Mouse (Mus musculus) ovary, postnatal 10 days (tissue): Measurements from ENCODE around the gene Camta1.
A peak's percentile ranks its signal among the peaks of the same experiment; 100 is the strongest.

Experiments used
- DNase-seq: peaks from one replicate; pipeline ENCODE4 v3.0.0; 2022; ENCODE audit warnings: low spot score

The Camta1 gene

DNA sequence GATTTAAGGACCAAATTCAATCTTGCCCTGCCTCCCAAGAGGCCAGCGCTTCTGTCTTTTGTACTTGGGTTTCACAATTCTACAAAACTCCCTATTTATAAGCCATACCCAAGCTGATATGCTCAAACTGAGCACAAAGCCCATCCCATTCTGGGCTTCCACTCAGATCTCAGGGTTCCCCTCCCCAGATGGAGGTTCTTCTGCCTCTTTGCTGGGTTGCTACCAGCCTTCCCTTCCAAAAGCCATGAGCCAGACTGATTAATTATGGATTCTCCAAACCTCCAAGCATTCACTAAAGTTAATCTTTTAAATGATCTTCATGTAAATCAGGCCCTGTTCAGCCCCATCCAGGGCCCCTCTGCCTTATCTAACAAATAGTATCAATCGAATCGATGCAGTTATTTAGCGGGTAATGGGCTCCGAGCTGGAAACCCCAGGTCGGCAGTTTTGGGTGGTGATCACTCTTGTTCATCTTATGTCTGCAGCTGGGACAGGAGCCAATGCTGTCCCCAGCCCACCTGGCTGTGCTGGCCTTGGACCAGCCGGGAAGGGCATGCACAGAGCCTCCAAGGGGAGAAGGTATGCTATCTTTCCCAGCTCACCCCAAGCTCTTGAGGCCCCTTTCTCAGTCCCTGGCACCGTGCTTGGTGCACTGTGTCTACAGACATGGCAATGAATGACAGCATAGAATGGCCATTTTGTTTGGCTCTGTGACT is 534.5 kb downstream of the Camta1 start:
- DNase-seq = no peak

DNA sequence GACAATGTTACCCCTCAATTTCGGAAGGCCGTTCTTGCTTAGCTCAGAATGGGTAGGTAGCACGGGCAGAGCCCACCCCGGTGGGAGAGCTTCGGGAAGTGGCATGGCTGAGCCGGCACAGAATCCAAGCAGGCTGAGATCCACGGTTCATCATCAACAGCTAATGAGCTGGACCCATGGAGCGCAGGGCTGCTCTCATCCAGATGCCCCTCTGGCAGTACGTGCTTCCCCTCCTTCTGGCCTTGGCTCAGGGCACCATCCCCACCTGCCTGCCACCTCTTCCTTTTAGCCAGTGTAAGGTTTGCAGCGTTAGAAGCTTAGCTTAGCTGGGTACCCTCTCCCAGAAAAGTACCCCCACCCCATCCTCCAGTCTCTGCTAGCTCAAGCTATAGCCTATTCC is 545.2 kb downstream of the Camta1 start:
- DNase-seq = no peak

DNA sequence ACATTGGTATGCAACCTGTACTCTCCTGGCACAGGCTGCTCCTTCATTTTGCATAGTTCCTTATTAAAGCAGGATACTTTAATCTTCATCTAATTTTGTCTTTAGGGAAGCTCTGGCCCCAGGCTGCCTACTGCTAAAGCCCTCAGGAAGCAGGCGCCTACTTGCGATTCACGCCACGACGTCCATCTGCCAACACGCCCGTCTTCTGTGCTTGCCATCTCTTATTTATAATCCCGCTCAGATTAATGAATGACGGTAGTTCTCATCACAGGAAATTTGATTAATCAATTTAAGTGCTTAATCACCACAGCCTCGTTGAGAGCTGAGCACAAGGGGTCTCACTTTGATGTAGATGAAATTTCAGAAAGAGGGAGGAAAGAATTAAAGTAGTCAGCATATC is 546.0 kb downstream of the Camta1 start:
- DNase-seq = no peak

DNA sequence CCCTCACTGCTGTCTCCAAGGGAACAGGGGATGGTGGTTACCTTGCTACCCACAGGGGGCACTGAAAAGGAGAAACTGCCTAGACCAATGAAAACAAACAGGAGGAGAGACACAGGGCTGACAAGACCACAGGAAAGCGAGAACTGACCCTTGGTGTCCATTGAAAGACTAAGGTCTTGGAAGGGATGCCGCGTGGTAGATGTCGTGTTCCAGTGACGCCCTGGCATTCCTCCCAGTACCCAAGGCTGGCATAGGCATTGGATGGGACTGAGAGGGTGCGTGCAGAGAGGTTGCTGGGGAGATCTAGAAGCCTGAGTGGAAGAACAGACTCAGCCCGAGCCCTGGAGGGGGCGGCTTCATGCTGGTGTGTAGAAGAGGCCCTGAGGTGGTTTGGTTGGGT is 550.9 kb downstream of the Camta1 start:
- no peak for DNase-seq

DNA sequence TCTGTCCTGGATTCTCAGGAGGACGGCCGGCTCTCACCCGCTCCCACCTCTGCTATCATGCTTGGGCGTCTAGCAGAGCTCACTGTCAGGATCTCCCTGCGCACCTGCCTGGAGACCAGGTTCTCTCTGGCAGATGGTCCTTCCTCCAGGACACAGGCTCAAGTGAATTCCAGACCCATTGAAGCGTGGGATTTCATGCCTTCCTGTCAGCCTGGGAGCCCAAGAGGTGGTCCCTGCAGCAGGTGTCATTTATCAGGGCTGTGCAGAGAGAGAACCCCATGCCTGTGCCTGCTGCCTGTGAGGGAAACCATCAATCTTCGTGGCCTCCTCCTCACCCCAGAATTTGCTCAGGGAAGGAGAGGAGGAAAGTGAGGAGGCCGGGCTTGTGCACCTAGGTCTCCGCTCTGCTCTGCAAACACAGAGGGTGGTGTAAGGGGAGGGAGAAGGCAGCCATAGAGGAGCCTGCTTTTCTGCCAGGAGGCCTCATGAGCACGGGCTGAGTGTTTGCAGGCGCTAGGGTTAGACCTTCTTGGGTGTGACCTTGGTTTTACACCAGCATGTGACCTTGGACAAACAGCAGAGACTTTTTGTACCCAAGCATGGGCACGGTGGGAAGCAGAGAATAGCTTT is 551.5 kb downstream of the Camta1 start:
- DNase-seq = no peak

DNA sequence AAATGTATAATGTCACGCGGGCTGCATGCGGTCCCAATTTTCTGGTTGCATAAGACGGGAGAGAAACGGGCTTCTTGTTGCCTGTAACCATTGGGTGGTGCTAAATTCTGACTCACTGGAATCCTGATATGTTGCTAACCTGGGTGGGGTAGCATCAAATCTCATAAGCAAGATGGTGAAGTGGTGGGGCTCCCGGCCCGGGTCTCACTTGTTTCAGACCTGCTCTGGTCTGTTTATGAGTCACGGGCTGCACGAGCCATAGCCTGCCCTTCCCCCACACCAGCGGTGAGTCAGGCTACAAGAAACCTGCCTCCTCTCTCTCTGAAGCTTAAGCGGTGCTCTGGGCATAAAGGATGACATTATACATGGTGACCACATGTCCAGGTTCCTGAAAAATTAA is 554.8 kb downstream of the Camta1 start:
- DNase-seq = no peak

DNA sequence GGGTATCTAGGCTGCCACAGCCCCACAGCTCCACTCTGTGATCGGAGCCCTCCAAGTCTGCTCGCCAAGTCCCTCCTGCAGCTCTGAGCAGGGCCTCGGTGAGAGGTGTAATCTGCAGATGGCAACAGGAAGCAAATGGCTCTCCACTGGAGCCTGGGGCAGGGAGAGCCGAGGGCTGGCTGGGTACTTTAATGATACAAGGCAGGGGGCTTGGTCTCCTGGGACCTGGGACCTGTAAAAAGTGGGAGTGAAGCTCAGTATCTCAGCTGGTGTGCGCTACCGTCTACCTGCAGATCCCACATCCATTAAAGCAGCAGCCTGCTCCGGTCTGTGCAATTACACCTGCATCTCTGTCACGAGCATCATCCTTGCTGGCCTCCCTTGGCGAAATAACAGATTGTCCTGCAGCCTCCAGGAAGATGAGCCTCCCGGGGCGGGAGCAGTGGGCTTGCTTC is 555.3 kb downstream of the Camta1 start:
- no peak for DNase-seq

DNA sequence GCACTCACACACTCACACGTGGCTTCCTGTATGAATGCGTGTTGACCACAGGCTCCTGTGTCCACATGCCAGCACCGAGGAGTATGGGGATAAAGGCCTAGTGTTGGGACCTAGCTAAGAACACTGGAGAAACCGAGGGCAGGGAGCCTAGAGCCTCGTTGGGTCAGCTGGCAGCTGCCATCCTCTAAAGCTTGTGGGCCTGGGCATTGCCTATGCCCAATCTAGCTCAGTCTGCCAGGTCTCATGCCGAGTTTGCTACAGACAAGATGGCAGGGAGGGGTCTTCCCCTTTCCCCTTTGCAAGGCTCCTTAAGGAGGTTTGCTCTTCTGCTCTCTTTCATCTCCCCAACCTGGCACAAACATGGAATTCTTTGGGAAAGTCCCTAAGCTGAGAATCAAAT is 555.9 kb downstream of the Camta1 start:
- no peak for DNase-seq

DNA sequence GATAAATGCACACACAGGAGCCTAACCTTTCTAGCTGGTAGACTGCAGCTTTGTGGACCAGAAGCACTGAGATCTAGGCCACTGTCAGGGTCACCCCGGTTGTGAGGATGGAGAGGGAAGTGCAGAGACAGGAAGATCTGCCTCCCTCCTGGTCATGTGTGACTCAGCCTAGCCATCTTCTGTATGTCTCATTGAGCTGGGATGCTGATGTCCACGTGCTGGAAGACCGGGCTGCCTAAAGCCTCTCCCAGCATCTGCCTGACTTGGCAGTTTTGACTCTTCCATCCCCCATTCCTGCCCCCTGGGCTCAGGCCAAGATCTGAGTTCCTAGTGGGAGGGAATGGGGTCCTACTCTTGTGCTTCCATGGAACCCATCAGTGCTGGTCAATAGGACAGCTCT is 557.7 kb downstream of the Camta1 start:
- DNase-seq = no peak

DNA sequence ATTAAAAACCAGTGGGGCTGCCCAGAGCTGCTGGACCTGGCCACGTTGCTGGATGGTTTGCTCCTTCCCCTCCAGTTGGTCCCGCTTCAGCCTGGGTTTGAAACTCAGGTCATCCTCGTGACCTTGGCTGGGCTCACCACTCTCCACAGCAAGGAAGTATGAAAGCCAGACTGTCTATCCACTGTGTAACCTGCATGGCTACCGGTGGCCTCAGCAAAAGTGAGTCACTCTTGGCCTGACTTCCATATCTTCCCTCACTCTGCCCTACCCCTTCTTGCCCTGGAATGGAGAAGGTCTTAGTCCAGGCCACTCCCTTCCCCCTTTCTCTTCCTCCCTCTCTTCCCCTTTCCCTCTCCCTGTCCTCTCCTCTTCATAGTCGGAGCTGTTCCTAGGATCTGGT is 558.2 kb downstream of the Camta1 start:
- no peak for DNase-seq

DNA sequence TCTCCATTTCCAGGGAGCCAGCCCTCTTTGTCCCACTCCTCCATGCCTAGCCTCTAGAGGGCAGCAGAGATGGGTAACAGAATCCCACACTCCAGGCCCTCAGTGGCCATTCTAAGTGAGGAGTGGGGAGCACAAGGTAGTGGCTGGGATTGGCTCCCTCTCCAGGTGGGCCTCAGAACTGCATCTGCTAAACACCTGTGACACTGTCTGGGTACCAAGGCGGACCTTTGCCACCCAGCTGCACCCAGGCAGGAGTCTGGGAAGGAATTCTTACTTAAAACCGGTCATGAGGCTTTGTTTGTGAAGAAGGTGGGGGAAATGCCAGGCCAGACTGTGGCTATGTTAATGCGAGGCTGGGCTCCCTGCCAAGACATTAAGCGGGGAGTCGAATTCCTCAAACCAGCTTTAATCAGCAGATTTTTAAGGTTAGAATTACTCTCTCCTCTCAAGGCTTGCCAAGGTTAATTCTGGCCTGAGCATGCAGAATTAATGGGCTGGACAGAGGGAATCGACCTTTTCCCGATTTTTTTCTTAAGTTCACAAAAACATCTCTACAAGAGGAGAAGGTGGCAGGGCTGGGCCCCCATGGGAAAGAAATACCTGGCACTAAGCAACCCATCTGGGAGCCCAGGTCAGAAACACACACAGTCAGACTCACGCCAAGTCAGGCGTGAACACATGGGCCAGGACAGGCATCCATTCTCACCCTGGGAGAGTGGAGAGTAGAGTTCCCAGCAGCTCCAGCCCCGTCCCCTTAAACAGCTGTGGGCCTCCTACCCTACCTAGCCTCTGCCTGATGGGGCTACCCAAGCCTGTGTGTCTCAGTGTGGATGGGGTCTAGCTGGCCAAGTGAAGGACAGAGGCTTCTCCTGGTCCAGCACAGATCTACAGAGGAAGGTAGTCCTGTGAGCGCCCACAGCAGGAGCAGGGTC is 559.2 kb downstream of the Camta1 start:
- peak; percentile 25 for DNase-seq

DNA sequence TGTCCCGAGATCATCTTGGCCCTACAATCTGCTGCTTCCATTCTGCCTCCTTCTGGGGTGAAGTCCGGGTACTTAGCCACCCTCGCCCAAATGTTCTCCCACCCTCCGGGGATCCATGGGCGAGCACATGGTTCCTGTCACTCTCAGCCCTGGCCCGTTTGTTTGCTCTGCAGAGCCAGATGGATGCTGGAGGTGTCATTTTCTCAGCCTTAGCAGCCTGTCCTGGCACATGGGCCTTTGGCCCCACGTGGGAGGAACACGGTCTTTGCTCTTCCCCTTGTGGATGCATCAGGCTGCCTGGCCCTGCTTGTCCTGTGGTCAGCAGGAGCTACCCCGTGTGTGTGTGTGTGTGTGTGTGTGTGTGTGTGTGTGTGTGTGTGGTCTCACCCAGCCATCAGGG is 560.3 kb downstream of the Camta1 start:
- no peak for DNase-seq

DNA sequence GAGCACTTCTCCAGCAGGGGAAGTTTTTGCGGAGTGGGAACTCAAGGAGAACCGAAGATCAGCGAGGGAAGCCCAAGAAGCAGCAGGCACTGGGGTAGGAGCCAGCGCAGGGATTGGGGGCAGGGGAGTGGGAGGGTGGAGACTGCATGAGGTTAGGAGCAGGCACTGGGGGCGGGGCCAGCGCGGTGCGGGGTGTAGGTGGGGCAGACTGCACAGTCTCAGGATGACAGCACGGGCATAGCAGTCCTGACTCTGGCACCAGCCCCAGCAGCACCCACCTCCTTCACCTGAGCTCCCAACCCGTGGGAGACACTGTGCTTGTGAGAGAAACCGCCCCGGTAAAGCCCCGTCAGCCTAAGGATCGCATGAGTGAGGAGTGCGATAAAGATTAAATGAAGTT is 561.0 kb downstream of the Camta1 start:
- no peak for DNase-seq

DNA sequence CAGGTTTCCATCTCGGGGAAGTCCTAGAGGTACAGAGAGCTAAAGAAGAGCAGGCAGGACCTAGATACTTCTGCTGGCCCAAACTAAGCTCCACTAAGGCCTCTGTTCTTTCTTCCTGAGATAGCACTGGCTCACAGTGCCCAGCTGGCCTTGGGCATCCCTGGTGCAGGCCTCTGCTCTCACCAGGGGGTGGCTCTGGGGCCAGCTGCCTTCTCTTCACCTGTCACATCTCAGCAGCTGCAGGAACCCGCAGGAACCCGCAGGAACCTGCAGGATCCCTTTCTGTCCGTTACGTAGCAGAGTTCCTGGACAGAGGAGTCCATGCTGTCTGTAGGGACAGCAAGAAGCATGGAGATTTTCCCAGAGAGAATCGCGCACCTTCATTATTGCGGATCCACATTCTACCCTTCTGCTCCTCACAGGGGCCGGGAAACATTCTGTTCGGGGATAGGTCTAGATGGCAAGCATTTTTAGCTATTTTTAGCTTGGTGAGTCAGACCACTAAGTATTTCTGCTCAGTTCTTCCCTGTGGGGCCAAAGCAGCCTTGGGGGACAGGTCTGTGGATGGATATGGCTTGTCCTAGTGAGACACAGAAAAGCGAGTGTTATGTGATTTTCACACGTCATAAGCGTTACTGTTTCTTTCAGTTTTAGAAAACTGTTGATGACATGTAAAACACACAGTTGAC is 566.0 kb downstream of the Camta1 start:
- no peak for DNase-seq

DNA sequence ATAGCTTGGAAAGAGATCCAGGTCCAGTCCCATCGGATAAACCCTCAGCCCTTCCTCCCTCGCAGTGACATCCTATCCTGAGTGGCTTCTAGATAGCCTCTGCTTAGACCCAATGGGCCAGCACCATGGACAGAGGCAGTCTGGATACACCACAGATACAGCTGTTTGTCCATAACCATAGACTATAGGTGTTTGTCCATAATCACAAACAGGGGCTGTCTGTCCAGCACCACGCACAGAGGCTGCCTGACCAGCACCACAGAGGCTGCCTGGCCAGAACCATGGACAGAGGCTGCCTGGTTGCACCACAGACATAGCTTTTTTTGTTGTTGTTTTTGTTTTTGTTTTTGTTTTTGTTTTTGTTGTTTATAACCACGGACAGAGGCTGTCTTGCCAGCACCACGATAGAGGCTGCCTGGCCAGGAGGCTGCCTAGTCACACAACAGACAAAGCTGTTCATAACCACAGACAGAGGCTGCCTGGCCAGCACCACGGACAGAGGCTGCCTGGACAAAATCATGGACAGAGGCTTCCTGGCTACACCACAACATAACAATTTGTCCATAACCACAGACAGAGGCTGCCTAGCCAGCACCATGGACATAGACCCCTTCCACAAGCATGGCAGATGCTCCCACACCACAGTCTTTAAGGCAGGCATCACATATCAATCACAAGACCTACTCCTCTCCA is 572.6 kb downstream of the Camta1 start:
- DNase-seq = peak; percentile 16

DNA sequence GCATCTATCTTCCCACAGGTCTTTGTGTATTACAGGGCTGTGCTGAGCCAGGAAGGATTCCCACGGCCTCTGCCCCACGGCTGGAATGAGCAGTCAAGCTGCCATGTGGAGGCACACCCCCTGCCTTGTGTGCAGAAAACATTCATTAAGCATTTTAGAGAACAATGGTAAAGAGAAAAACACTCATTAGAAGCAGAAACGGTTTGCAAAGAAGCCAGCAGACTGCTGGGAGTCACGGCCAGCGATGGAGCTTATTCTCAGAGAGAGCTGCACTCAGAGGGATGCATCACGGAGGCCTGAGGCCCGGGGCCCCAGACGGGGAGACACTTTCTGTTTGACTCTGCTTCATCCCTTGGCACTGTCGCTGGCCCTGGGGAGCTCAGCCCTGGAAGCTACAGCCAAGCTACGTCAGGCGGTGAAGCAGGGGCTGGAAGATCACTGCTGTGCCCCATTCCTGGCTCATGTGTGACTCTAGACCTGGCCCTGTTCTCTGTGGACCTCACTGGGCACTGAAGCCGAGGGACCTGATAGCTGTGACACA is 575.7 kb downstream of the Camta1 start:
- DNase-seq = no peak

DNA sequence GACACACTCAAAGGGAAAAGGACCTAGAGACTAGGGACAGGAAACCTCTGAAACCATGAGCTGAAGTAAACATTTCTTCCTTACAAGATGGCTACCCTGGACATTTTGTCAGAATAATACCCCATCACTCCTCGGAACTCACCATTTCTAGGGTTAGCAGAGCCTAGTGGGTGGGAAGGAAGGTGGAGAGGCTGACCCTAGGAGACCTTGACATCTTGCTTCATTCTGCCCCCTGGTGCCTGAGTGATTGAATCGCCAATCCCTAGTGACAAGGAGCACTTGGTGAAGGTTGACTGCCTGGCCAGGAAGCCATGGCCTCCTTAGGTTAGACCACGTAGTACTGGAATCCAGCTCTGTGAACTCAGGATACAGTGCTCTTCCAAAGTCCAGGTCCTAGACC is 576.2 kb downstream of the Camta1 start:
- DNase-seq = no peak

DNA sequence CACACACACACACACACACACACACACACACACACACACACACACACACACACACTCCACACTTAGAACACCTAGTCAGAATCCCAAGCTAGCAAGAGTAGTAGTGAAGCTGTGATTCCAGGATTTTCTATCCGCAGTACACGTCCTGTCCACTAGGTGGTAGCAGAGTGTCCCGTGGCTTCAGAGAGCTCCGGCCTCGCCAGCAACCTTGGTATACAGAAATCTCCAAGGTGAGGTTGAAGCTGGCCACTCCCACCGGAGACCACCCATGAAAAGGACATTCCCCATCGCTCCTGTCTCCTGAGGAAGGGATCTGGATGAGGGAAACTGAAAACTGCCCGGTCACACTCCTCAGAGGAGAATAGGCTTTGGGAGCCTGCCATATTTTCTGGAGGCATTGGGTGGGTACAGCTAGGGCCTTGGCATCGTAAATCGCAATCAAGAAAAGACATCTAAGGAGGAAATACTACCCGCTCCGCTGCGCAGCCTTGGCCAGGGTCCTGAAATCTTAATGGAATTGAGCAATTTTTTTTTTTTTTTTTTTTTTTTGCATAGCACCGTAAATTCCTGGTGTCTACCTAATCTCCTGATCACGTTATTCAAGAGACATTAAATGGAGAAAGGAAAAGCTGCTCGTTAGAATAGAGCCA is 578.5 kb downstream of the Camta1 start:
- DNase-seq = peak; percentile 36

DNA sequence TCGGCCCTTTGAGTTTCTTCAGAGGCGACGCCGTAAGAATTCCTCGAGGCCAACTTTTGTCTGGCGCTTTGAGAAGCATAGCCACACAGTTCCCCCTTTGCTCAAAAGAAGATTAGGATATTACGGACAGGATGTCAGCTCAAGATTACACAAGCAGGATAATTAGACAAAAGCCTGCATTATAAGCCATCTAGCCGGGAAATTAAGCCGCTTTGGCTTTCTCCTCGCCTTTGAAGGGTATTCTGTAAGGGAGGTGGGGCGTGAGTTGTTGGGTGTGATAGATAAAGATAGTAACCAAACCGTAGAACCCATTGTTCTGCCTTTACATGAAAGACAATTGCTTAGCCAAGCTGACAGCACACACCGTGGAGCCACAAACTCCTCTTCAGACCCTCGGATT is 579.6 kb downstream of the Camta1 start:
- no peak for DNase-seq

DNA sequence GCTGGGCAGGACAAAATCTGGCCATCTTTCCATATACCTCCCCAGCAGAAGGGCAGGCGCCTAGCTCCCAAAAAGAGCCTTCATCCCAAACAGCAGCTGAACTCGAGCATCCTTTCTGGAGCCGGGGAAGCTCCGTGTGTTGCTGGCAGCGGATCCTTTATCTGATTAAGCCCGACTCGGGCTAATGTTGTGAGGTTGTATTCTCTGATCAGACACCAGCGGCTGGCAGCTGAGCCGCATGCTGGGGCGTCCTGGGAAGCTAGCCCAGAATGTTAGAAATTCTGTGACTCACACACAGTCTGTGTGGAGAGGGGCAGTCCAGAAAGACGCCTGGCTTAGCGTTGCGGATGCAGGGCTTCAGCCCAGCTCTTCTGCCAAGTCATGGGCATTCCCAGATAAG is 586.4 kb downstream of the Camta1 start:
- no peak for DNase-seq
